ENCODE assay signal across 8 mouse cellular contexts in the genomic region with DNA sequence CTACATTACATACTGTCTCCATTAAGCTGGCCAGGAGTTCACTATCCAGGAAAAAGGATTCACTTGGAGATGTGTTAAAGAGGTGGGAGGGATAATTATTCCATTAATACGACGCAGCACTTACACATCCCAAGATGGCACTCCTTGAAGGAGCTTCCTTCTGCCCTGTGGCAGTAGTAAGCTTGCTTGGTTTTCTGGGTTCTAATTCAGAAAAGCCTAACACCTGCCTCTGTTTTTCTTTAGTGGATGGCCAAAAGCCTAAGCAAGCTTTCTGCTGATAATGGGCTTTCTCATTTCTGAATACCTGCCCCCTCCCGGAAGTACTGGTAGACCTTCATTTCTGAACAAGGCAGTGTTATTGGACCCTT. TPM values are rescaled to one million over a fixed set of nuclear protein-coding genes. Genes with fewer than 3 reads are reported as not detected.
DNase-seq lines count a peak whose midpoint lies in the region; ATAC-seq lines count a peak whose summit lies in the region.

No protein-coding gene starts in this region.

- peak overlapping the region; percentile 87 for H3K9ac ChIP-seq in lung, embryonic 16.5 days (ENCODE audit: low read length)
- no peak overlapping the region for H3K9ac ChIP-seq in neural tube, embryonic 13.5 days

- no peaks in the 10 kb centered on the region for H3K9me3 ChIP-seq in lung, embryonic 16.5 days (ENCODE audit: control insufficient read depth, low read length)
- H3K9me3 ChIP-seq in limb, embryonic 10.5 days (replicated peaks), result no peaks in the 10 kb centered on the region
- H3K9me3 ChIP-seq in neural tube, embryonic 13.5 days, result no peaks in the 10 kb centered on the region

- no peak for DNase-seq in cerebellum, adult 11-12 months
- DNase-seq in lung, postnatal 14 days, result no peak
- no peak for DNase-seq in limb, embryonic 10.5 days (ENCODE audit: low spot score)
- no peak for DNase-seq in retina, postnatal 1 day
- DNase-seq in layer of hippocampus, adult 8-10 months (ENCODE audit: low spot score in 2 of 2), result no peak

- H3K4me3 ChIP-seq in lung, embryonic 16.5 days (ENCODE audit: low read length), result no peak overlapping the region; the same call in 1 of the 2 replicates
- H3K4me3 ChIP-seq in limb, embryonic 10.5 days, result peak overlapping the region; percentile 64
- H3K4me3 ChIP-seq in neural tube, embryonic 13.5 days, result no peak overlapping the region

- WGBS in lung, embryonic 16.5 days, result 91% methylated on average over 3 of the region's 3 CpGs
- 98% methylated on average over 3 of the region's 3 CpGs for WGBS in limb, embryonic 10.5 days
- 90% methylated on average over 3 of the region's 3 CpGs for WGBS in neural tube, embryonic 13.5 days

- no peaks in the 10 kb centered on the region for H3K36me3 ChIP-seq in lung, embryonic 16.5 days (ENCODE audit: control insufficient read depth, insufficient read depth, low read length)
- peaks cover 5% of the 10 kb centered on the region for H3K36me3 ChIP-seq in limb, embryonic 10.5 days
- H3K36me3 ChIP-seq in neural tube, embryonic 13.5 days, result no peaks in the 10 kb centered on the region

- peak overlapping the region; percentile 85; the same call in 1 of the 2 replicates for H3K4me2 ChIP-seq in lung, embryonic 16.5 days (ENCODE audit: low read depth, low read length)
- H3K4me2 ChIP-seq in neural tube, embryonic 13.5 days, result peak overlapping the region; percentile 77

- H3K27me3 ChIP-seq in lung, embryonic 16.5 days (ENCODE audit: control insufficient read depth, insufficient read depth, low read depth, low read length), result no peaks in the 10 kb centered on the region
- no peaks in the 10 kb centered on the region for H3K27me3 ChIP-seq in limb, embryonic 10.5 days (ENCODE audit: low read depth, poor library complexity, severe bottlenecking)
- no peaks in the 10 kb centered on the region for H3K27me3 ChIP-seq in neural tube, embryonic 13.5 days

- ATAC-seq in cerebellum, adult (ENCODE audit: insufficient number of reproducible peaks, low FRiP score, low TSS enrichment), result peak; percentile 46; the same call in 1 of the 2 replicates
- ATAC-seq in lung, embryonic 16.5 days (ENCODE audit: low read depth), result no peak
- peak; percentile 22; the same call in 1 of the 2 replicates for ATAC-seq in neural tube, embryonic 13.5 days (ENCODE audit: low read depth)

- H3K4me1 ChIP-seq in lung, embryonic 16.5 days (replicated peaks; ENCODE audit: control insufficient read depth, insufficient read depth, low read length), result peaks cover 6% of the 10 kb centered on the region; the same call in 1 of the 2 replicates
- peaks cover 17% of the 10 kb centered on the region for H3K4me1 ChIP-seq in limb, embryonic 10.5 days
- H3K4me1 ChIP-seq in neural tube, embryonic 13.5 days (replicated peaks), result peaks cover 8% of the 10 kb centered on the region; the same call in 1 of the 2 replicates

- H3K27ac ChIP-seq in lung, embryonic 16.5 days (ENCODE audit: low read length), result no peak overlapping the region
- peak overlapping the region; percentile 92 for H3K27ac ChIP-seq in limb, embryonic 10.5 days
- H3K27ac ChIP-seq in neural tube, embryonic 13.5 days (replicated peaks), result no peak overlapping the region

RNA-seq across cellular contexts. Expression of a gene that starts 0.8 kb away (rescaled TPM):
- polyA plus RNA-seq in lung, embryonic 16.5 days (2015; fragmentation: Nextera tagmentation; extraction: Ambion mirVana), result 28.1 and 31.2 TPM in 2 replicates
- 32.8 and 33.0 TPM in 2 replicates for polyA plus RNA-seq in limb, embryonic 10.5 days (2016; fragmentation: Nextera tagmentation; extraction: Ambion mirVana)
- polyA plus RNA-seq in neural tube, embryonic 13.5 days (2015; fragmentation: Nextera tagmentation; extraction: Ambion mirVana), result 31.9 and 32.8 TPM in 2 replicates
- total RNA-seq in layer of hippocampus, adult 8-10 months (2022), result 10 to 100 TPM; 35.8 to 49.2 (median 41.2) TPM

RNA-seq across cellular contexts. Expression of a gene that starts 19.4 kb away (rescaled TPM):
- 9.6 and 10.9 TPM in 2 replicates for polyA plus RNA-seq in lung, embryonic 16.5 days (2015; fragmentation: Nextera tagmentation; extraction: Ambion mirVana)
- polyA plus RNA-seq in limb, embryonic 10.5 days (2016; fragmentation: Nextera tagmentation; extraction: Ambion mirVana), result 11.8 and 12.0 TPM in 2 replicates
- polyA plus RNA-seq in neural tube, embryonic 13.5 days (2015; fragmentation: Nextera tagmentation; extraction: Ambion mirVana), result 3.4 and 7.6 TPM in 2 replicates
- 10 to 100 TPM; 10.4 to 14.0 (median 11.0) TPM for total RNA-seq in layer of hippocampus, adult 8-10 months (2022)

RNA-seq across cellular contexts. Expression of a gene that starts 19.4 kb away (rescaled TPM):
- polyA plus RNA-seq in lung, embryonic 16.5 days (2015; fragmentation: Nextera tagmentation; extraction: Ambion mirVana), result 27.6 and 27.8 TPM in 2 replicates
- 22.7 and 29.7 TPM in 2 replicates for polyA plus RNA-seq in limb, embryonic 10.5 days (2016; fragmentation: Nextera tagmentation; extraction: Ambion mirVana)
- polyA plus RNA-seq in neural tube, embryonic 13.5 days (2015; fragmentation: Nextera tagmentation; extraction: Ambion mirVana), result 33.1 and 35.5 TPM in 2 replicates
- total RNA-seq in layer of hippocampus, adult 8-10 months (2022), result 10 to 100 TPM; 57.4 to 68.6 (median 67.5) TPM
